Mouse (Mus musculus) adrenal gland (tissue): ENCODE results near the gene Lifr.

Experiments
- intact Hi-C: fragments of 180-260 bp; cut with DNase I; formaldehyde crosslinking; loops from one replicate; pipeline ENCODE4 v1.15.1; 2025

Gene Lifr

GRCm38 (mm10) chr15:7128627-7129126 lies 38.3 kb downstream of the Lifr start:
- intact Hi-C loops: no loop called here

- intact Hi-C loops: no loop called here
These were observed 38.9 kb downstream of the Lifr start for GRCm38 (mm10) chr15:7129127-7129943.

- intact Hi-C loops: loop anchor here (5.0 to 10.0 kb wide), 4 partner anchors 52 to 225 kb away; no protein-coding TSS in a partner anchor
These were observed 39.5 kb downstream of the Lifr start for GRCm38 (mm10) chr15:7129944-7130287.

DNA sequence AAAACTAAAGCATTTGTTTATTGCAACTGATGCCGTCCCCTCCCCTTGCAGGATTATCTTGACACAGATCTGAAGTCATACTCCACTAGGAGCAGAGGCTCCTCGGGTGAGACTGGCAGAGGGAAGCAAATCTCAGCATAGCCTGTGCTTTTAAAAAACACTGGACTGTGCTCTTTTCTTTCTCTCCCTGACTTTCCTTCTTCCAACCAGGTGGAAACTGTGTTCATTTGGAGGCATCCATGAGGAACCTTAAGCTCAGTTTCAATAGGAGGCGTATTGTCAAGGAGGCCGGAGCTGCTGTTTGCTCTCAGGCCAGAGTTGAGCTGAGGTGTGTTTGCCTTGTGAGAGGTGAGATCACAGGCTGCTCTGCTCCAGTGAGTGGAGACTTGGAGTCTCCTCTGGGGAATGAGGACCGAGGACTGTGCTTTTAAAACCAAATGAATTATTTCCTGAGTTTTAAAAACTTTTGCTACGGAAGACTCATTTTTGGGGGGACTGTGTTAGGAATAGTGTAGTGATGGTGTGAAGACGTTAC lies 40.3 kb downstream of the Lifr start:
- intact Hi-C loops: loop anchor here (5.0 to 10.0 kb wide), 4 partner anchors 52 to 226 kb away; no protein-coding TSS in a partner anchor

DNA sequence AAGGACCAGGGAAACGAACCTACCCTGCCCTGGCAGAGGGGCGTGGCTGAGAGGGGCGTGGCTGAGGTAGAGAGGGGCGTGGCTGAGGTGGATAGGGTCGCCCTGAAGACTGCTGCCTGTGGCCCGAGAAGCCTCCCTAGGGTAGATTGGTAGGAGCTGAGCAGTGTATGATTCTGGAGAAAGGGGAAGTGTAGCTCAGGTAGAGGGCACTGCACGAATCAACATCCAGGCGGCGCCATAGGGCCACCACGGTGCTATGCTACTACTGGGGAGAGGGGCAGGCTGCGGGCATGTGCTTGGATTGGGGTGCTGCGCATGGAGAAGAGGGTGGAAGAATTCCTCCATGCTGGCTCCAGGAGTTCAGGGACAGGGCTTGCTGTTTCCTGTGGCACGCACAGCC lies 42.3 kb downstream of the Lifr start:
- intact Hi-C loops: loop anchor here (5.0 to 10.0 kb wide), 4 partner anchors 50 to 228 kb away; no protein-coding TSS in a partner anchor

DNA sequence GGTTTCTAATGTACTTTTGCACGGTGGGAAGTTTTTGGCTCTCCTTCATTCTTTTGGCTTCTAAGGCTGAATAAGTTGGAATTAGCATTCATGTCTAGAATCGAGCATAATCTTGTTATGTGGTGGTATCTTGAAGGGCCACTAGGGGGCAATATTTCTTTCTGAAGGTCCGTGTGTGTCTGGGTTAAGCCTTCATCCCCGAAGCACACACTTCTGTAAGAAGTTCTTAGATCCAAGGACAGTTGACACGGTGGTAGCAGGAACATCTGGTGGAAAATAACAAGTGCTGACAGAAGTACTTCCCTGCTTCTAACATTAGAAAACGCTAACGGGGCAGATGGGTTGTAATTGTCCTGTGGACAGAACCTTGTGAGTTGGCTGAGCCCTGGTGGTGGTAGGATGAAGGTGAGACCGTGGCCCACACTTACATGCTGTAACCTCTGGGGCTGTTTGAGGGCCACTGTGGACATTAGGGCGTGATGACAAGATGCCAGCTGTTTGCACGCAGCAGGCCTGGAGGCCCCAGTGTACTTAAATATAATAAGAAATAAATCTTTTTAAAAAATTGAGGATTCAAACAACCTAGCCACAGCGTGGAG lies 44.1 kb downstream of the Lifr start:
- intact Hi-C loops: loop anchor here (5.0 to 10.0 kb wide), 4 partner anchors 48 to 230 kb away; no protein-coding TSS in a partner anchor

DNA sequence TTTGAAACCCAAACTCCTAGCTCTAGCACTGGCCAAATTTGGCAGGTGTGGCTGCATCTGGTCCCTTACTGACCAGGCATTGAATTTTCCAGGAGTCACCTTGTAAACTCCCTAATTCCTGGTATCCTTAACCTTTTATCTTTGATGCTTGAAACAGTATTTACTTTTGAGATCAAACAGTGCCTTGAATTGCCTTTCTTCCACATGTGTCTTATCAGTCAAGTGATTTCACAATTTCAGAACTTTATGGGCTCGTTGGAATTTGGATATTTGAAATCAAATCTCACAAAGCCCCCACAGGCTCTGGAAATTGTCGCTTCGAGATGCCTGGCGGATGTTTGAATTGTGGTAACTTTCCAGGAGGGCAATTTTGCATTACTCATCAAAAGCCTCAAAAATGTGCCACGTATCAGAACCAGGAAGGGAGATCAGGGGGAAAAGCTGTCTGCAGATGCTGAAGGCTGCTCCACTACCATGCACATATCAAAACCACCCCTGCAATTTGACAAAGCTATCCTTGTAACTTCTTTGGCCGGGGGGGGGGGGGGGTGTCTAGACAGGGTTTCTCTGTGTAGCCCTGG lies 45.7 kb downstream of the Lifr start:
- intact Hi-C loops: loop anchor here (10.0 kb wide), 1 partner anchor 231 kb away; no protein-coding TSS in a partner anchor

DNA sequence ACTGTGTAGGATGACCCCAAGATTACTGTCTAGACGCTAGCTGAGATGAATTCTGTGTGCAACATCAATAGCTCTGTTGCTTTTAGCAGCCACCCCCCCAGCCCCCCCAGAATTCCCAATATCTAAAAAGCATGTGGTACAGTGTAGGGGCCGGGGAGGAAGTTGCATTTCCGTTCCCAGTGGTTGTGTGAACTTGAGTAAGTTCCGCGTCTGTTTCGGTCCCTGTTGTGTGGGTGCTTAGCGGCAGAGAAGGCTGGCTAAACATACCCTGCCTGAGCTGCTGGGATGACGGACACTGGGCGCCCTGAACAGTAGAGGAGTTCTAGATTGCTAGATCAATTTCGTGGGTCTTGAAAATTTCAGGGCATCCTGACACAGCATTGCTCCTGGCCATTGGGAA lies 46.5 kb downstream of the Lifr start:
- intact Hi-C loops: loop anchor here (10.0 kb wide), 1 partner anchor 232 kb away; no protein-coding TSS in a partner anchor

DNA sequence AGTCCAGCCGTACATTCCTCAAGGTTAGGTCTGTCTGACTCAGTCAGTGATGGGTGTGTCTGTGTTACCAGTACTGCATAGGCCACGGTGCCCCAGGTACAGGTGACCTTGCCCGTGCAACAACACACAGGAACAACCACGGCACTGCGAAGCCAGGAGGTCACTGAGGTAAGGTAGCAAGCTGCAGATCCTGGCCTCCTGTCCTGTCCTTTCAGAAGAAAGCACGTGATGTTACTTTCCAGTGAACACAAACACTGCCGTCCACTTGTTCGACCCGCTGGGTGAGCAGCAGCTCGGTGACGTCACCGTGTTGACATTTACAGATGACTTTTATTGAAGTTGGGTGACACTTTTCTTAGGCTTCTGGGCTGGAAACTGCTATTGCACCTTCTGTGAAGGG lies 47.2 kb downstream of the Lifr start:
- intact Hi-C loops: loop anchor here (10.0 kb wide), 1 partner anchor 233 kb away; no protein-coding TSS in a partner anchor

DNA sequence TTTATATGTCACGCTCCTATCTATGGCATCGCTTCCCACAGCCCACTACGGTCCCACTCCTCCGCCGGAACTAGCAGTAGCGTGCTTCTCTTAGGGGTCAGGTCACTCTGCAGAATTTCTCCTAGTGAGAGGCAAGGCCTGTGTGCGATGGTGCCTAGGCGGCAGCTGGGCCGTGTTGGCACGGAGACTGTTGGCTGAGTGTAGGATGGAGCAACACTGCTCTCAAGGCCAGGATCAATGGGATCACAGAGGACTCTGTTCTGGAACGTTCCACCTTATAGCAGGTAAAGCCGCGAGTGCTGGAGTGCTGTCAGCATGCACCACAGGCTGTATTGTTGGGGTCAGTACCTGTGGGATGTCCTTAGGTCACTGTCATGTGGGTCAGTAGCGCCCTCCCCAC lies 48.1 kb downstream of the Lifr start:
- intact Hi-C loops: loop anchor here (10.0 kb wide), 1 partner anchor 234 kb away; no protein-coding TSS in a partner anchor

- intact Hi-C loops: no loop called here
These were observed 49.9 kb downstream of the Lifr start for GRCm38 (mm10) chr15:7140322-7140721.

GRCm38 (mm10) chr15:7141246-7141645 lies 50.8 kb downstream of the Lifr start:
- intact Hi-C loops: no loop called here

DNA sequence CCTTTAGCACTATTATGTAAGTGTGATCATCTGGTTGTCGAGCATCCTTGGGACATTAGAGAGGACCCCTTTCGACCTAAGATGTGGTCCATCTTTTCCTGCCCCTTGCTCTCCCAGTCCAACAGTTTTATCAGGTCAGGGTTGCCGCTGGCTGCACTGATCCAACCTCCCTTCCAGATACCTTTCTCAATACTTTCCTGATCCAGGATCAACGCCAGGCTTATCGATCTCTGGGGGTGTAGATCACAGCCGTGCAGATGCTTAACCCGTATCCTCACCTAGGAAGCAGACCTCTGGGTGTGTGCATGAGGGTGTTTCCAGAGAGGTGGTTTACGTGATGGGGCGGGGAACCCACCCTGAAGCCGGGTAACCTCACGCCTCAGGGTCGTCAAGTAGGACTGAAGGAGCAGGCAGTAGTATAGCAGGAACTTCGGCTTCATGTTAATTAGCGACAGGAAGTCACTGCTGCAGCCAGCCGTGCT lies 53.3 kb downstream of the Lifr start:
- intact Hi-C loops: no loop called here

DNA sequence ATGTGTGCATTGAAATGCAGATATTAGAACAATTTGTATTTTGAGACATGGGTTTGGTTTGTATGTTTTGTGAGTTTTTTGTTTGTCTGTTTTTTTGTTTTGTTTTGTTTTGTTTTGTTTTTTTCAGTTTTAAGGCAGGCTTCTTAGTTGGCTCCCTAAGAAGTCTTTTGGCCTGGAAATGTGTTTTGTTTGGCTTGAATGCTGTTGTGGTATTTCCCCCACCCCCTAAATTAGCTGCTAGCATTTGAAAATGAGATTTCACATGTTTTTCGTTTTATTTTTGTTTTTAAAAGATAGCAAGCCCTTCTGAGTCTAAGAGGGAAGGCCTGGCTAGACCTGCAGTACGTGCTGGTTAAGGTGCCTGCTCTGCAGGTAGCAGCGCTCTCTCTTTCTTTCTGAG lies 54.1 kb downstream of the Lifr start:
- intact Hi-C loops: no loop called here

DNA sequence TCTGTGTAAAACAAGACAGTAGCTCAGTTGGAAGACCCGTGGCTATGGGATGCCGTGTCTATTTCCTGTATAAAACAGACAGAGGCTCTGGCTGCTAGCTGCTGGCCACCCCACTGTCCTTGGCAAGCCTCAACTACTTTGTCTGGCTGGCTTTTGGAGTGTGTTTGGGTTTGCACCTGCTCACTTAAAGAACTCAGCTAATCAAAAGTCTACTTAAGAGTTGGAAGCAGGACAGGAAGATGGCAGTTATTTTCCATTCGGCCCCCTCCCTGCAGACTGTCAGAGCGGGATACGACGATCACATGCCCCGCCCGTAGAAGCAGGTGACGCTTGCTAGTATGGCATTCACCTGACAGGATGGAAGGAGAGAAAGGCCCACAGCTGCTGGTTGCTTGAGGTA lies 54.5 kb downstream of the Lifr start:
- intact Hi-C loops: no loop called here

- intact Hi-C loops: no loop called here
These were observed 55.1 kb downstream of the Lifr start for GRCm38 (mm10) chr15:7145555-7145954.

GRCm38 (mm10) chr15:7146529-7146928 lies 56.1 kb downstream of the Lifr start:
- intact Hi-C loops: no loop called here

- intact Hi-C loops: no loop called here
These were observed 59.4 kb downstream of the Lifr start for GRCm38 (mm10) chr15:7149796-7150195.

DNA sequence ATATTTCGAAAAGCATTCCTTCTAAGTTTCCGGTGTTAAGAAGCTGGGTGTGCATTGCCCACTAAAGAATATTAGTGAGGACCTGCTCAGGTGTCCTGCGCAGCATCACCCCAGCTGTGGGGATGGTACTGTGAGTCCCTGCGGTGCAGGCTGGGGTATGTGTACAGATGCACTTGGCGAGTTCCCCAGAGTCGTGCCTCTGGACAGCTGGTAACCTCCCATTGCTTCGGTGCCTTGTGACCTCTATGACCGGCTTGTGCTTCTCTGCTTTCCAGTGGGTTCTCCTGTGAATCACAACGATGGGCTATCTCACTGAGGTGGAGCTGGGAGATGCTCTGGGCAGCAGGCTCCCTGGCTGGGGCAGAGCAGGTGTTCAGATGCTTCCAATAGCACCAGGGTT lies 60.2 kb downstream of the Lifr start:
- intact Hi-C loops: no loop called here

GRCm38 (mm10) chr15:7152116-7152760 lies 61.8 kb downstream of the Lifr start:
- intact Hi-C loops: no loop called here
